Mouse (Mus musculus) B cell, adult 2 months (primary cell): ENCODE measurements around the gene Fastkd1.
"Not testable (repeated sequence)": the region's sequence is repeated elsewhere in the genome, so short reads cannot be mapped to it uniquely, and the experiment has no call there.

ENCODE experiments used
- DNase-seq, 2 experiments: peaks; one replicate each; pipeline ENCODE4 v3.0.0; 2022

Fastkd1 gene

GRCm38 (mm10) chr2:69669853-69670252 is 43.5 kb downstream of the Fastkd1 start, which contains the start of gene Klhl41:
TSS of gene Klhl41 (plus strand) at chr2:69670120.
- no peak for DNase-seq

GRCm38 (mm10) chr2:69668414-69668813 is 44.9 kb downstream of the Fastkd1 start:
- no peak for DNase-seq

GRCm38 (mm10) chr2:69667656-69668055 is 45.7 kb downstream of the Fastkd1 start:
- no peak for DNase-seq

- no peak for DNase-seq
Observed at GRCm38 (mm10) chr2:69663827-69664476, 49.4 kb downstream of the Fastkd1 start.

- DNase-seq, result no peak
Observed at GRCm38 (mm10) chr2:69659326-69659725, 54.0 kb downstream of the Fastkd1 start.

- no peak for DNase-seq
Observed at GRCm38 (mm10) chr2:69649716-69650115, 63.6 kb downstream of the Fastkd1 start.

- peak; percentile 63 to 64 for DNase-seq
Observed at GRCm38 (mm10) chr2:69646726-69647490, 66.4 kb downstream of the Fastkd1 start, which contains the start of gene Bbs5. TSS of gene Bbs5 (plus strand) at chr2:69647171.

- DNase-seq, result no peak
Observed at GRCm38 (mm10) chr2:69644968-69645617, 68.2 kb downstream of the Fastkd1 start.

- DNase-seq, result no peak
Observed at GRCm38 (mm10) chr2:69640100-69640499, 73.2 kb downstream of the Fastkd1 start.

GRCm38 (mm10) chr2:69637989-69638388 is 75.3 kb downstream of the Fastkd1 start:
- not testable (repeated sequence) for DNase-seq
